Mouse (Mus musculus): ENCODE data around the gene Cxcl14.

- TF ChIP-seq CTCF (IDR thresholded peaks at IDR 0.05; ENCODE audit: borderline replicate concordance, insufficient read depth, low read depth, low read length) (peak; percentile 36; the same call in 1 of the 2 replicates), POLR2A (IDR thresholded peaks at IDR 0.05; ENCODE audit: borderline replicate concordance, insufficient read depth, low read length) (no peak)
Measured at GRCm38 (mm10) chr13:56266435-56266834, 29.9 kb downstream of the Cxcl14 start.
